Mouse (Mus musculus) liver, embryonic 13.5 days (tissue): ENCODE results near the gene Birc6. TPM values are rescaled to one million over a fixed set of nuclear protein-coding genes. Genes with fewer than 3 reads are reported as not detected.

Source experiments
- ATAC-seq: fragments of 200-750 bp; cut with Nextera tagmentation; 2 replicates; pipeline ENCODE4 v1.8.0; 2017; ENCODE audit warnings: low read depth, mild to moderate bottlenecking, moderate number of reproducible peaks, moderate library complexity
- DNase-seq: peaks from one replicate; pipeline ENCODE4 v3.0.0; 2022
- H3K27ac ChIP-seq: fragments of 300-500 bp; sonication (generic); 2 replicates; pipeline ENCODE4 v1.5.1; 2015; ENCODE audit warnings: moderate library complexity, mild to moderate bottlenecking, inconsistent platforms
- H3K27me3 ChIP-seq: fragments of 300-500 bp; sonication (generic); 2 replicates; pipeline ENCODE4 v1.6.1; 2015; ENCODE audit warnings: mild to moderate bottlenecking, inconsistent platforms
- H3K36me3 ChIP-seq: fragments of 300-500 bp; sonication (generic); 2 replicates; pipeline ENCODE4 v1.6.1; 2015; ENCODE audit warnings: mild to moderate bottlenecking, inconsistent platforms
- H3K4me1 ChIP-seq: fragments of 300-500 bp; sonication (generic); replicated peaks from 2 replicates; pipeline ENCODE4 v1.6.1; 2015; ENCODE audit warnings: inconsistent platforms
- H3K4me2 ChIP-seq: fragments of 300-500 bp; sonication (generic); 2 replicates; pipeline ENCODE4 v1.6.1; 2015; ENCODE audit warnings: inconsistent platforms, mild to moderate bottlenecking, moderate library complexity
- H3K4me3 ChIP-seq: fragments of 300-500 bp; sonication (generic); replicated peaks from 2 replicates; pipeline ENCODE4 v1.5.1; 2015; ENCODE audit warnings: mild to moderate bottlenecking, inconsistent platforms
- H3K9ac ChIP-seq: fragments of 300-500 bp; sonication (generic); 2 replicates; pipeline ENCODE4 v1.6.1; 2015; ENCODE audit warnings: mild to moderate bottlenecking, inconsistent platforms
- H3K9me3 ChIP-seq: fragments of 300-500 bp; sonication (generic); replicated peaks from 2 replicates; pipeline ENCODE4 v1.6.1; 2016; ENCODE audit warnings: inconsistent platforms
- WGBS: fragments of 180-500 bp; shearing (Covaris S2); methylation state at CpG from one replicate; pipeline ENCODE4 v1.1.7; 2015; ENCODE audit not compliant: insufficient replicate concordance; 5-methylcytosine and 5-hydroxymethylcytosine counted together
- polyA plus RNA-seq: library from polyadenylated mRNA; unstranded; fragments of >200 nt; fragmentation: Nextera tagmentation; extraction: Ambion mirVana; gene quantifications from 2 replicates; pipeline ENCODE4 v1.2.1, GENCODE M21; 2015

The Birc6 gene
- polyA plus RNA-seq, 1 experiment from 2014 or later = 38.1 TPM

- ATAC-seq = no peak
- Histone ChIP-seq H3K4me1 (peaks cover 15% of the 10 kb centered on the region), H3K9ac (no peak overlapping the region), H3K4me3 (no peak overlapping the region), H3K4me2 (no peak overlapping the region), H3K27ac (no peak overlapping the region), H3K27me3 (no peaks in the 10 kb centered on the region), H3K36me3 (no peaks in the 10 kb centered on the region), H3K9me3 (no peaks in the 10 kb centered on the region)
- no peak for DNase-seq
- WGBS = 62% methylated on average over 8 of the region's 8 CpGs
Observed at GRCm38 (mm10) chr17:74522797-74523723, 5.0 kb upstream of the Birc6 start.

GRCm38 (mm10) chr17:74526117-74526516 is 2.0 kb upstream of the Birc6 start:
- no peak for DNase-seq
- H3K27me3 ChIP-seq = no peaks in the 10 kb centered on the region
- WGBS = 67% methylated on average over 2 of the region's 2 CpGs
- H3K9ac ChIP-seq = no peak overlapping the region
- H3K4me3 ChIP-seq = no peak overlapping the region
- no peak overlapping the region for H3K4me2 ChIP-seq
- H3K9me3 ChIP-seq = no peaks in the 10 kb centered on the region
- H3K27ac ChIP-seq = no peak overlapping the region
- H3K36me3 ChIP-seq = no peaks in the 10 kb centered on the region
- peaks cover 31% of the 10 kb centered on the region for H3K4me1 ChIP-seq
- ATAC-seq = no peak

- H3K27me3 ChIP-seq = no peaks in the 10 kb centered on the region
- H3K9ac ChIP-seq = peak overlapping the region; percentile 73
- DNase-seq (peak; percentile 1), ATAC-seq (no peak)
- no peaks in the 10 kb centered on the region for H3K36me3 ChIP-seq
- peak overlapping the region; percentile 86 for H3K4me2 ChIP-seq
- H3K9me3 ChIP-seq = no peaks in the 10 kb centered on the region
- peak overlapping the region; percentile 99 for H3K27ac ChIP-seq
- WGBS = 74% methylated on average over 9 of the region's 9 CpGs
- peak overlapping the region; percentile 61 for H3K4me3 ChIP-seq
- H3K4me1 ChIP-seq = peaks cover 39% of the 10 kb centered on the region
Observed at GRCm38 (mm10) chr17:74526806-74527653, 1.1 kb upstream of the Birc6 start.

- H3K9me3 ChIP-seq = no peaks in the 10 kb centered on the region
- peaks cover 39% of the 10 kb centered on the region for H3K4me1 ChIP-seq
- no peaks in the 10 kb centered on the region for H3K27me3 ChIP-seq
- ATAC-seq (peak; percentile 57), DNase-seq (peak; percentile 52)
- under 1% methylated on average over 72 of the region's 72 CpGs for WGBS
- H3K36me3 ChIP-seq = 0 out of 2 replicates have a peak, but pooled peaks cover 2% of the 10 kb centered on the region
- peak overlapping the region; percentile 97 for H3K9ac ChIP-seq
- peak overlapping the region; percentile 97 for H3K4me3 ChIP-seq
- H3K27ac ChIP-seq = peak overlapping the region; percentile 99
- peak overlapping the region; percentile 86 for H3K4me2 ChIP-seq
Observed at GRCm38 (mm10) chr17:74528648-74529532, 795 bp downstream of the Birc6 start.

GRCm38 (mm10) chr17:74529533-74529824 is 1.4 kb downstream of the Birc6 start:
- no peaks in the 10 kb centered on the region for H3K9me3 ChIP-seq
- 6% methylated on average over 3 of the region's 3 CpGs for WGBS
- peak overlapping the region; percentile 86 for H3K4me2 ChIP-seq

GRCm38 (mm10) chr17:74534971-74535370 is 6.9 kb downstream of the Birc6 start:
- H3K36me3 ChIP-seq = 0 out of 2 replicates have a peak, but pooled peaks cover 2% of the 10 kb centered on the region
- no peaks in the 10 kb centered on the region for H3K9me3 ChIP-seq
- no peak overlapping the region for H3K4me2 ChIP-seq
- no peak overlapping the region for H3K9ac ChIP-seq
- H3K4me1 ChIP-seq = peaks cover 19% of the 10 kb centered on the region
- H3K4me3 ChIP-seq = no peak overlapping the region
- H3K27ac ChIP-seq = no peak overlapping the region
- whole genome bisulfite sequencing = 92% methylated on average over 4 of the region's 4 CpGs
- ATAC-seq (no peak), DNase-seq (no peak)
- no peaks in the 10 kb centered on the region for H3K27me3 ChIP-seq

More at GRCm38 (mm10) chr17:74529533-74529824, 1.4 kb downstream of the Birc6 start:
- Histone ChIP-seq H3K4me1 (peaks cover 39% of the 10 kb centered on the region), H3K9ac (peak overlapping the region; percentile 97), H3K27me3 (no peaks in the 10 kb centered on the region), H3K4me3 (peak overlapping the region; percentile 97), H3K27ac (peak overlapping the region; percentile 99; the same call in 1 of the 2 replicates), H3K36me3 (0 out of 2 replicates have a peak, but pooled peaks cover 2% of the 10 kb centered on the region)
- DNase-seq (no peak), ATAC-seq (no peak)

GRCm38 (mm10) chr17:74537526-74537925 is 9.4 kb downstream of the Birc6 start:
- Histone ChIP-seq H3K4me2 (no peak overlapping the region), H3K36me3 (0 out of 2 replicates have a peak, but pooled peaks cover 2% of the 10 kb centered on the region), H3K9ac (no peak overlapping the region), H3K27me3 (no peaks in the 10 kb centered on the region), H3K9me3 (no peaks in the 10 kb centered on the region), H3K4me3 (no peak overlapping the region), H3K4me1 (0 out of 2 replicates have a peak, but pooled peaks cover 4% of the 10 kb centered on the region), H3K27ac (no peak overlapping the region)
- WGBS = 80% methylated on average over 1 of the region's 1 CpGs
- DNase-seq = no peak
- ATAC-seq = no peak

GRCm38 (mm10) chr17:74543615-74544014 is 15.5 kb downstream of the Birc6 start:
- Histone ChIP-seq H3K9me3 (no peaks in the 10 kb centered on the region), H3K36me3 (peaks cover 28% of the 10 kb centered on the region), H3K4me2 (no peak overlapping the region), H3K27ac (no peak overlapping the region), H3K4me3 (no peak overlapping the region), H3K27me3 (no peaks in the 10 kb centered on the region), H3K9ac (no peak overlapping the region), H3K4me1 (0 out of 2 replicates have a peak, but pooled peaks cover 4% of the 10 kb centered on the region)
- WGBS = 83% methylated on average over 2 of the region's 2 CpGs
- no peak for ATAC-seq
- DNase-seq = no peak

- H3K4me1 ChIP-seq = peaks cover 14% of the 10 kb centered on the region
- H3K27me3 ChIP-seq = no peaks in the 10 kb centered on the region
- WGBS = 30% methylated on average over 5 of the region's 5 CpGs
- no peak overlapping the region for H3K4me3 ChIP-seq
- no peaks in the 10 kb centered on the region for H3K9me3 ChIP-seq
- no peak overlapping the region for H3K4me2 ChIP-seq
- no peak for ATAC-seq
- DNase-seq = no peak
- H3K27ac ChIP-seq = no peak overlapping the region
- peaks cover 52% of the 10 kb centered on the region for H3K36me3 ChIP-seq
- H3K9ac ChIP-seq = no peak overlapping the region
Observed at GRCm38 (mm10) chr17:74554118-74554517, 26.0 kb downstream of the Birc6 start.

GRCm38 (mm10) chr17:74559891-74560290 is 31.8 kb downstream of the Birc6 start:
- H3K36me3 ChIP-seq = peaks cover 42% of the 10 kb centered on the region
- no peak overlapping the region for H3K4me2 ChIP-seq
- no peak overlapping the region for H3K27ac ChIP-seq
- ATAC-seq (no peak), DNase-seq (no peak)
- no peaks in the 10 kb centered on the region for H3K9me3 ChIP-seq
- H3K27me3 ChIP-seq = no peaks in the 10 kb centered on the region
- no peak overlapping the region for H3K4me3 ChIP-seq
- H3K4me1 ChIP-seq = no peaks in the 10 kb centered on the region; the same call in 1 of the 2 replicates
- 88% methylated on average over 11 of the region's 11 CpGs for WGBS
- H3K9ac ChIP-seq = no peak overlapping the region
